Mouse (Mus musculus): Measurements from ENCODE around the gene Dcaf7. TPM values are rescaled to one million over a fixed set of nuclear protein-coding genes. Genes with fewer than 3 reads are reported as not detected.

Gene Dcaf7
- total RNA-seq, 2 experiments from 2014 or later: 60.3 to 60.5 TPM

GRCm38 (mm10) chr11:106037418-106037751 is 713 bp downstream of the Dcaf7 start:
- DNase-seq (ENCODE audit: low spot score in 2 of 2): no peak

- DNase-seq (ENCODE audit: low spot score in 2 of 2): no peak
Measured at GRCm38 (mm10) chr11:106044349-106044748, 7.7 kb downstream of the Dcaf7 start.

- DNase-seq (ENCODE audit: low spot score in 2 of 2): no peak
Measured at GRCm38 (mm10) chr11:106045256-106045655, 8.6 kb downstream of the Dcaf7 start.

DNA sequence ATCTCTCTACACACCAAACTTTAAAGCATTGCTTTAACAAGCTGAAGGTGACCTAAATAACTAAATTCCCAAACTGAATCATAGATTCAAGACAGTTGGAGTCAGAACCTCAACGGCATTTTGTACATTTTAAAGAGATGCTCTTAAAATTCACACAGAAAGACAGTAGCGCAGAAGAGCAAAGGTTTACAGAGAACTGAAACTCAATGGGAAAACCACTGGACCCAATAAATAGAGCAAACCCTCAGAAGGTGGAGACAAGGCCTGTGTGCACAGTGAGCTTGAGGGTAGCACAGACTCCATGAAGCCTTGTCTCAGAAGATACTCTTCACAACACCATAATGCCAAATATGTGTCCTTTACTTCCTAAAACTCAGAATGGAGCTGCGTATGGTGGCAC is 9.1 kb downstream of the Dcaf7 start:
- no peak for DNase-seq (ENCODE audit: low spot score in 2 of 2)

- no peak for DNase-seq (ENCODE audit: low spot score in 2 of 2)
Measured at GRCm38 (mm10) chr11:106046584-106046983, 9.9 kb downstream of the Dcaf7 start.

DNA sequence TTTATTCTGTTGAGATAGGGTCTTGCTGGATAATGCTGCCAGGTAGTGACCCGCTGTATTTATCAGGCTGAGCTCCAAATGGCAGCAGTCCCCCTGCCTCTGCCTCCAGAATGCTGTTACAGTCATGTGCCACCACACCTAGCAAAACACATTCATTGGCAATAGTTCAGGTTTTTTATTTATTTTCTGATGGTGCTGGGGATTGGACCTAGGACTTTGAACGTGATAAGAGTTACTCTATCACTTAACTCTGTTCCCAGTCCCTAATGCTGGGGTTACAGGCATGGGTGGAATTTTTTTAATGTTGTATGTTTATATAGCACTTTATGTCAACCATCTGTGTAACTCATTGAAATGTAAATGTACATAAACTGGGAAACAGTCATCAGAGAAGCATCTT is 17.2 kb downstream of the Dcaf7 start:
- no peak for DNase-seq (ENCODE audit: low spot score in 2 of 2)

- no peak for DNase-seq (ENCODE audit: low spot score in 2 of 2)
Measured at GRCm38 (mm10) chr11:106054600-106054999, 17.9 kb downstream of the Dcaf7 start.

DNA sequence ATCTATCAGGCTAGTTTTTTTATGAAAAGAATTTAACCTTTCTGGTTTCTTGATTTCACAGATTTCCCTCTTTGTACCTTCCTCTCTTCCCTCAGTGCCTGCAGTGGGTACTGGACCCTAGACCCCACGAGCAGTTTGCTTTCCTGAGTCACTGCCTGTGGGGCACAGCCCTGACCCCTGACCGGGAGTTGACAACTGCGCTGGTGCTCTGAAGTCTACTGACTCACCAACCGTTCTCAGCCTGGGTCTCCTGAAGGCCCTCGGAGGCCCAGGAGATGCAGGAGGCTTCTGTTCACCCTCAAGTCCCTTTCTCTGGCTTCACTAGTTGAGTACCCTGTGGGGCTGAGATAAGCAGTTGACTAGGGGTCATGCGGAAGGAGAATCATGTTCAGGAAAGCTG is 18.7 kb downstream of the Dcaf7 start:
- no peak for DNase-seq (ENCODE audit: low spot score in 2 of 2)

GRCm38 (mm10) chr11:106056819-106057491 is 20.3 kb downstream of the Dcaf7 start:
- no peak for DNase-seq (ENCODE audit: low spot score in 2 of 2)

DNA sequence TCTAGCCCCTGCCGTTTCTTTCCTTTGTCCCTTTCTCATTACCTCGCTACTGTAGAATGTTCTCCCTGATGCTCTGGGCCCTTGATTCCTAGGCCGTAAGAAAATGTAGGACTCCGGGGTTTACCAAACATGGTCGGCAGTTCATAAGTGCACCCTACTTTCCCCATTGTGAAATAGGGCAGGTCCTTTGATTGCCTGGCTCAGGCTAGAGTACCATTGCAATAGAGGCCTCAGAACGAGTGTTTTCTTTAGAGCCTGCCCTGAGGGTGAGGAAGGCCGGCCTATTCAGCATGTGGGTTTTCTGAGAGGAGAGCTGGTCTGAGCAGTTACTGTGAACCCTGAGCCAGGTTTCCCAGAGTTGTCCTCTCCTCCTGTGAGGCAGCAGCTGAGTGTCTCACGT is 21.3 kb downstream of the Dcaf7 start:
- DNase-seq (ENCODE audit: low spot score in 2 of 2): no peak

GRCm38 (mm10) chr11:106060549-106060948 is 23.9 kb downstream of the Dcaf7 start:
- DNase-seq (ENCODE audit: low spot score in 2 of 2): no peak

- no peak for DNase-seq (ENCODE audit: low spot score in 2 of 2)
Measured at GRCm38 (mm10) chr11:106061311-106061710, 24.6 kb downstream of the Dcaf7 start.

DNA sequence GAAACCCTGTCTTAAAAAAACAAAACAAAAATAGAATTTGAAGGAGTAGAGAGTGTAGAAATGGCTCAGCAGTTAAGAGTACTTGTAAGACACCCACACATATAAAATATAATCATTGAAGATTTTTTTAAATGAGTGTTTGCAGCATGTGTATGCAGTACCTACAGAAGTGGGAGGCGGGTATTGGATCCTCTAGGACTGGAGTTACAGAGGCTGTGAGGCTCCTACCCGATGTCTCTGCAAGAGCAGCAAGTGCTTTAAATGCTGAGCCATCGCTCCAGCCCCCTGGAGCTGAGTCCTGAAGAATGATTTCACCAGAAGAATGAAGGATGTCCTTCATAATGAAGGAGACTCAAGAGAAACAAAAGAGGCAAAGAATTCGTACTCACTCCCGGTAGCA is 27.1 kb downstream of the Dcaf7 start:
- DNase-seq (ENCODE audit: low spot score in 2 of 2): no peak

GRCm38 (mm10) chr11:106065073-106065922 is 28.6 kb downstream of the Dcaf7 start:
- DNase-seq (ENCODE audit: low spot score in 2 of 2): no peak

- DNase-seq (ENCODE audit: low spot score in 2 of 2): peak; percentile 83 to 95
Measured at GRCm38 (mm10) chr11:106065923-106066571, 29.4 kb downstream of the Dcaf7 start, which contains the start of gene Taco1. Gene Taco1 (plus strand): TSS chr11:106066061.

DNA sequence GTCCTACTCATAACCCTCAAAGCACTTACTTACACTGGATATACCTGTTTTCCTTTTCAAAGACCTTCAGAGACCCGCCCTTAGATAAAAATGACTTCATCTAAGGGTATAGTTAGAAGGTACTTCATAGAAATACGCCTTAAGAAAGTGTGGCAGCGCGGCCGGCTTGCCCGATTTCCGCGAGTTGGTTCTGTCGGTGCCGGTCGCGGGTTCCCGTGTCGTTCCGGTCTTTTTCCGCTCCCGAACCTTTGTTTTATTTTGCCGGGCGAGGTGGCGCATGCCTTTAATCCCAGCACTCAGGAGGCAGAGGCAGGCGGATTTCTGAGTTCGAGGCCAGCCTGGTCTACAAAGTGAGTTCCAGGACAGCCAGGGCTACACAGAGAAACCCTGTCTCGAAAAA is 29.9 kb downstream of the Dcaf7 start:
- DNase-seq (ENCODE audit: low spot score in 2 of 2): peak; percentile 66 to 68

- no peak for DNase-seq (ENCODE audit: low spot score in 2 of 2)
Measured at GRCm38 (mm10) chr11:106073774-106074173, 37.1 kb downstream of the Dcaf7 start.

GRCm38 (mm10) chr11:106076321-106076720 is 39.6 kb downstream of the Dcaf7 start:
- DNase-seq (ENCODE audit: low spot score in 2 of 2): peak; percentile 40 to 67

DNA sequence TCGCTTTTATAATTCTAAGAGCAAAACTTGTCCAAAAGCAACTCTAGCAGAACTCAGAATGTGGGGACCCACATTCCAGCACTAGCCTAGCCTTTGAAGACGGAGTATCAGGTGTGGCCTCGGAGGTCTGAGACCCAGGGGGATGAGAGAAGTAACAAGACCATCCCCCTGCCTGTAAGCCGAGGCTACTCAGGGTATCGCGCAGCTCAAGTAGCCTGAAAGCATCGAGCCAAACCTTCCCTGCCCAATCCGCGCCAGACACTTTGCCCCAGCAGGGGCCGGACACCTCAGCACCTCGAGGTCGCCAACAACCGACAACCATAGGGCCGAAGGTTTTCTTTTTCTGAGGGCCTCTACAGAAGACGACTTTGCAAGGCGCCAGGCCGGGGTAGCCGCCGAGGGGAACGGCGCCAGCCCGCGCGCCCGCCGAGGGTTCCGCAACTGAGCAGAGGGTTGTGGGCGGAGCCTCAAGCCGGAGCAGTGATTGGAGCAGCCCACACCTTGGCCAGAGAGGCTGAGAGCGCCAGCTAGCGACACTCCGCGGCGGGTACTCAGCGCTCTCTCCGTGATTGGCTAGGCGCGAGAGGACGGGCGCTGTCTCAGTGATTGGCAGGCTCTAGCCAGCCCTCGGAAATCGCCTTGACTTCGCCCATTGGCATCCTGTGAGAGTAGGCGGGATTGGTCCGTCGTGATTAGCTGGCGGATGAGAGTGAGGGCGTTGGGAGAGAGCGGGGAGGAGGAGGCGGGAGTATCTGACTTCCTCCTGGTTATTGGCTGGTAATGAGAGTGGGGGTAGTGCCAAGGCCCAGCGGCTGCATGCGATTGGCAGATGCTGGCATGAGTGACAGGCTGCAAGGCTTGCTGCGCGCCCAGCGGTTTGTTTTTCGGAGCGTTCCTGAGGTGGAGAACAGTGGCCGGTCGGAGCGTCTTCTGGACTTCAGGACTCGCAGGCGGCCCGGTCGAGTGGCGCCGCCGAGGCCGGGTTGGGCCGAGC is 47.3 kb downstream of the Dcaf7 start, which contains the start of gene Map3k3:
Gene Map3k3 (plus strand): TSS at position 906 of the 994 bp plus-strand sequence.
- peak; percentile 91 to 98 for DNase-seq (ENCODE audit: low spot score in 2 of 2)

DNA sequence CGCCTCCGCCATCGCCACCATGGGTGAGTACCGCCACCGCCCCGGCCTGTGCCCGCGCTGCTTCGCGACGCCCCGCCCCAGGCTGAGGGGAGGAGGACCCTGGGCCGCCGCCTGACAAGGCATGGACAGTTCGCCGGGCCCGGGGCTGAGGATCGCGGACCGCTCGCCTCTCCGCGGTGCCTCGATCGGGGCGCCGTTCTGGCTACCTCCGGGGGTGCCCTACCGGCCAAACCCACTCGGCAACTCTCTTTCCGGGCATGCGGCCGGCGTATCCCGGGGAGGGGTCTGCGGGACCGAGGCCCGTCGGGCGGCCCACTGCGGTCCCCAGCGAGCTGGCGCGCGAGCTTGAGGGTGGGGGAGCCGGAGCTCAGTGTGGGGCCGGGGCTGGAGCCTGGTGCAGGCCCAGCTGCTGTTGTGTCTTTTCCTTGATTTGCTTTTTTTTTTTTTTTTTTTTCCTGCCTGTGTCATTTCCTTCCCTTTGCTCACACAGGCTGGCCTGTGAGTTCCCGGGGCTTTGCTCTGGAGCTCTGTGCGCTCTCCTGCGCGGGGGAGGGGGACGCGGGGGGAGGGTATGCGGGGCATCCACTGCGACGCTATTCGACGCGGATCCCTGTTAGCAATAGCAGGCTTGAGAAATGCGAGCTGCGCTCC is 48.4 kb downstream of the Dcaf7 start:
- DNase-seq (ENCODE audit: low spot score in 2 of 2): peak; percentile 76 to 83
